Mouse (Mus musculus): ENCODE data around the gene Irx2. TPM values are rescaled to one million over a fixed set of nuclear protein-coding genes. Genes with fewer than 3 reads are reported as not detected.

Irx2 gene
- polyA plus RNA-seq, 1 experiment from 2014 or later, result 38.7 TPM

- WGBS, result 83% methylated on average over 1 of the region's 1 CpGs
- no peak for DNase-seq
- no peaks in the 10 kb centered on the region for H3K4me1 ChIP-seq (ENCODE audit: insufficient read depth)
- no peak overlapping the region for H3K27ac ChIP-seq (ENCODE audit: low read depth)
- no peaks in the 10 kb centered on the region for H3K27me3 ChIP-seq (ENCODE audit: insufficient read depth, low read length)
- H3K36me3 ChIP-seq (ENCODE audit: insufficient read depth), result no peaks in the 10 kb centered on the region
- H3K9me3 ChIP-seq (ENCODE audit: low read depth, low read length), result no peaks in the 10 kb centered on the region
- no peak for ATAC-seq (ENCODE audit: insufficient read depth)
- H3K4me3 ChIP-seq (ENCODE audit: low read depth, low read length), result no peak overlapping the region
- no peak overlapping the region for H3K4me2 ChIP-seq
- no peak for TF ChIP-seq CTCF (IDR thresholded peaks at IDR 0.05; ENCODE audit: low read depth)
- no peak overlapping the region for H3K9ac ChIP-seq
Observed at GRCm38 (mm10) chr13:72675826-72676225, 47.2 kb downstream of the Irx2 start.
